Mouse (Mus musculus): ENCODE measurements around the gene Avl9. TPM values are rescaled to one million over a fixed set of nuclear protein-coding genes. Genes with fewer than 3 reads are reported as not detected.
A peak's percentile ranks its signal among the peaks of the same experiment; 100 is the strongest.

The Avl9 gene
- polyA plus RNA-seq, 1 experiment from 2014 or later, result 13.7 TPM

GRCm38 (mm10) chr6:56756117-56756516, 41.4 kb downstream of the Avl9 start:
- H3K9me3 ChIP-seq (replicated peaks), result no peaks in the 10 kb centered on the region
- no peaks in the 10 kb centered on the region for H3K27me3 ChIP-seq (ENCODE audit: low read depth, poor library complexity, severe bottlenecking)
- WGBS, result 96% methylated on average over 1 of the region's 1 CpGs
- no peak for DNase-seq (ENCODE audit: low spot score)
- no peaks in the 10 kb centered on the region for H3K4me1 ChIP-seq
- no peak overlapping the region for H3K4me3 ChIP-seq
- H3K36me3 ChIP-seq, result peaks cover 80% of the 10 kb centered on the region
- no peak overlapping the region for H3K27ac ChIP-seq (replicated peaks)

- Histone ChIP-seq H3K36me3 (peaks cover 77% of the 10 kb centered on the region), H3K4me3 (no peak overlapping the region), H3K4me1 (no peaks in the 10 kb centered on the region), H3K9me3 (replicated peaks) (no peaks in the 10 kb centered on the region), H3K27me3 (ENCODE audit: low read depth, poor library complexity, severe bottlenecking) (no peaks in the 10 kb centered on the region), H3K27ac (replicated peaks) (no peak overlapping the region)
- 89% methylated on average over 1 of the region's 1 CpGs for WGBS
- no peak for DNase-seq (ENCODE audit: low spot score)
These were observed 44.6 kb downstream of the Avl9 start for GRCm38 (mm10) chr6:56759324-56759723.

- WGBS, result 82% methylated on average over 3 of the region's 3 CpGs
- Histone ChIP-seq H3K9me3 (replicated peaks) (no peaks in the 10 kb centered on the region), H3K4me1 (no peaks in the 10 kb centered on the region), H3K27ac (replicated peaks) (no peak overlapping the region), H3K36me3 (peaks cover 28% of the 10 kb centered on the region), H3K27me3 (ENCODE audit: low read depth, poor library complexity, severe bottlenecking) (no peaks in the 10 kb centered on the region), H3K4me3 (no peak overlapping the region)
- no peak for DNase-seq (ENCODE audit: low spot score)
These were observed 50.6 kb downstream of the Avl9 start for GRCm38 (mm10) chr6:56765265-56765664.

- H3K27me3 ChIP-seq (ENCODE audit: low read depth, poor library complexity, severe bottlenecking), result no peaks in the 10 kb centered on the region
- no peak overlapping the region for H3K27ac ChIP-seq (replicated peaks)
- H3K9me3 ChIP-seq (replicated peaks), result no peaks in the 10 kb centered on the region
- H3K36me3 ChIP-seq, result peaks cover 27% of the 10 kb centered on the region
- no peak for DNase-seq (ENCODE audit: low spot score)
- no peaks in the 10 kb centered on the region for H3K4me1 ChIP-seq
- 91% methylated on average over 4 of the region's 4 CpGs for WGBS
- no peak overlapping the region for H3K4me3 ChIP-seq
These were observed 51.0 kb downstream of the Avl9 start for GRCm38 (mm10) chr6:56765696-56766095.

GRCm38 (mm10) chr6:56775816-56776215, 61.1 kb downstream of the Avl9 start:
- Histone ChIP-seq H3K27me3 (ENCODE audit: low read depth, poor library complexity, severe bottlenecking) (no peaks in the 10 kb centered on the region), H3K4me3 (no peak overlapping the region), H3K27ac (replicated peaks) (no peak overlapping the region), H3K9me3 (replicated peaks) (peaks cover 9% of the 10 kb centered on the region; the same call in 1 of the 2 replicates), H3K4me1 (no peaks in the 10 kb centered on the region), H3K36me3 (peaks cover 71% of the 10 kb centered on the region)
- no peak for DNase-seq (ENCODE audit: low spot score)
- 95% methylated on average over 3 of the region's 3 CpGs for WGBS

GRCm38 (mm10) chr6:56779636-56780035, 64.9 kb downstream of the Avl9 start:
- WGBS, result 93% methylated on average over 5 of the region's 5 CpGs
- Histone ChIP-seq H3K36me3 (peaks cover 98% of the 10 kb centered on the region), H3K4me3 (no peak overlapping the region)

GRCm38 (mm10) chr6:56783561-56784272, 69.0 kb downstream of the Avl9 start:
- Histone ChIP-seq H3K4me3 (no peak overlapping the region), H3K27ac (replicated peaks) (no peak overlapping the region), H3K9me3 (replicated peaks) (no peaks in the 10 kb centered on the region), H3K4me1 (no peaks in the 10 kb centered on the region), H3K27me3 (ENCODE audit: low read depth, poor library complexity, severe bottlenecking) (no peaks in the 10 kb centered on the region), H3K36me3 (peaks cover 96% of the 10 kb centered on the region)
- WGBS, result 87% methylated on average over 4 of the region's 4 CpGs
- no peak for DNase-seq (ENCODE audit: low spot score)

More at GRCm38 (mm10) chr6:56779636-56780035, 64.9 kb downstream of the Avl9 start:
- H3K4me1 ChIP-seq, result no peaks in the 10 kb centered on the region
- no peak for DNase-seq (ENCODE audit: low spot score)
- no peaks in the 10 kb centered on the region for H3K27me3 ChIP-seq (ENCODE audit: low read depth, poor library complexity, severe bottlenecking)
- H3K27ac ChIP-seq (replicated peaks), result no peak overlapping the region
- H3K9me3 ChIP-seq (replicated peaks), result no peaks in the 10 kb centered on the region

- Histone ChIP-seq H3K27ac (replicated peaks) (no peak overlapping the region), H3K9me3 (replicated peaks) (no peaks in the 10 kb centered on the region), H3K4me3 (no peak overlapping the region), H3K4me1 (no peaks in the 10 kb centered on the region), H3K27me3 (ENCODE audit: low read depth, poor library complexity, severe bottlenecking) (no peaks in the 10 kb centered on the region), H3K36me3 (peaks cover 92% of the 10 kb centered on the region)
- WGBS, result 83% methylated on average over 5 of the region's 5 CpGs
- DNase-seq (ENCODE audit: low spot score), result no peak
These were observed 70.4 kb downstream of the Avl9 start for GRCm38 (mm10) chr6:56785068-56785467.

GRCm38 (mm10) chr6:56787668-56788067, 73.0 kb downstream of the Avl9 start:
- Histone ChIP-seq H3K27ac (replicated peaks) (no peak overlapping the region), H3K36me3 (peaks cover 79% of the 10 kb centered on the region), H3K4me1 (no peaks in the 10 kb centered on the region), H3K4me3 (no peak overlapping the region), H3K9me3 (replicated peaks) (peaks cover 3% of the 10 kb centered on the region; the same call in 1 of the 2 replicates), H3K27me3 (ENCODE audit: low read depth, poor library complexity, severe bottlenecking) (no peaks in the 10 kb centered on the region)
- 90% methylated on average over 2 of the region's 2 CpGs for WGBS
- DNase-seq (ENCODE audit: low spot score), result no peak

- 90% methylated on average over 3 of the region's 3 CpGs for WGBS
These were observed 74.6 kb downstream of the Avl9 start for GRCm38 (mm10) chr6:56789336-56789735.

GRCm38 (mm10) chr6:56794834-56795233, 80.1 kb downstream of the Avl9 start:
- peaks cover 25% of the 10 kb centered on the region for H3K4me1 ChIP-seq
- peaks cover 3% of the 10 kb centered on the region; the same call in 1 of the 2 replicates for H3K9me3 ChIP-seq (replicated peaks)
- no peak for DNase-seq (ENCODE audit: low spot score)
- 94% methylated on average over 5 of the region's 5 CpGs for WGBS
- no peak overlapping the region for H3K27ac ChIP-seq (replicated peaks)
- peak overlapping the region; percentile 85 for H3K4me3 ChIP-seq
- peaks cover 30% of the 10 kb centered on the region for H3K36me3 ChIP-seq
- no peaks in the 10 kb centered on the region for H3K27me3 ChIP-seq (ENCODE audit: low read depth, poor library complexity, severe bottlenecking)

More at GRCm38 (mm10) chr6:56789336-56789735, 74.6 kb downstream of the Avl9 start:
- Histone ChIP-seq H3K4me3 (no peak overlapping the region), H3K36me3 (peaks cover 81% of the 10 kb centered on the region), H3K27ac (replicated peaks) (no peak overlapping the region), H3K27me3 (ENCODE audit: low read depth, poor library complexity, severe bottlenecking) (no peaks in the 10 kb centered on the region), H3K9me3 (replicated peaks) (peaks cover 3% of the 10 kb centered on the region; the same call in 1 of the 2 replicates), H3K4me1 (no peaks in the 10 kb centered on the region)
- DNase-seq (ENCODE audit: low spot score), result no peak

GRCm38 (mm10) chr6:56796232-56796631, 81.5 kb downstream of the Avl9 start:
- DNase-seq (ENCODE audit: low spot score), result no peak
- peaks cover 30% of the 10 kb centered on the region for H3K36me3 ChIP-seq
- H3K27me3 ChIP-seq (ENCODE audit: low read depth, poor library complexity, severe bottlenecking), result no peaks in the 10 kb centered on the region
- 0 out of 2 replicates have a peak, but pooled peaks cover 3% of the 10 kb centered on the region for H3K9me3 ChIP-seq (replicated peaks)
- peaks cover 25% of the 10 kb centered on the region for H3K4me1 ChIP-seq
- 13% methylated on average over 8 of the region's 8 CpGs for WGBS
- peak overlapping the region; percentile 85 for H3K4me3 ChIP-seq
- H3K27ac ChIP-seq (replicated peaks), result peak overlapping the region; percentile 99

GRCm38 (mm10) chr6:56796668-56797141, 82.0 kb downstream of the Avl9 start:
- 0% methylated on average over 16 of the region's 16 CpGs for WGBS
- peak; percentile 50 for DNase-seq (ENCODE audit: low spot score)
- no peaks in the 10 kb centered on the region for H3K27me3 ChIP-seq (ENCODE audit: low read depth, poor library complexity, severe bottlenecking)

More at GRCm38 (mm10) chr6:56796668-56797141, 82.0 kb downstream of the Avl9 start:
- H3K36me3 ChIP-seq, result peaks cover 27% of the 10 kb centered on the region
- 0 out of 2 replicates have a peak, but pooled peaks cover 3% of the 10 kb centered on the region for H3K9me3 ChIP-seq (replicated peaks)
- peaks cover 25% of the 10 kb centered on the region for H3K4me1 ChIP-seq
- peak overlapping the region; percentile 99 for H3K27ac ChIP-seq (replicated peaks)
- peak overlapping the region; percentile 85 for H3K4me3 ChIP-seq
